Mouse (Mus musculus) midbrain, embryonic 15.5 days (tissue): ENCODE measurements at regions not wholly inside any gene's neighbourhood (a gene's known extent, or its start where the extent isn't known, plus 50 kb on each side); places are given as distances from the start of the nearest gene placed in this dataset.

ENCODE experiments used
- ATAC-seq: fragments of 200-750 bp; cut with Nextera tagmentation; replicated peaks from 2 replicates; pipeline ENCODE4 v1.8.0; 2017; ENCODE audit warnings: moderate TSS enrichment
- H3K27ac ChIP-seq: fragments of 300-500 bp; sonication (generic); 2 replicates; pipeline ENCODE4 v1.5.1; 2015; ENCODE audit warnings: mild to moderate bottlenecking, inconsistent platforms
- H3K27me3 ChIP-seq: fragments of 300-500 bp; sonication (generic); replicated peaks from 2 replicates; pipeline ENCODE4 v1.6.1; 2015; ENCODE audit warnings: inconsistent platforms
- H3K36me3 ChIP-seq: fragments of 300-500 bp; sonication (generic); replicated peaks from 2 replicates; pipeline ENCODE4 v1.6.1; 2015; ENCODE audit warnings: inconsistent platforms
- H3K4me1 ChIP-seq: fragments of 300-500 bp; sonication (generic); 2 replicates; pipeline ENCODE4 v1.6.1; 2015; ENCODE audit warnings: inconsistent platforms
- H3K4me2 ChIP-seq: fragments of 300-500 bp; sonication (generic); 2 replicates; pipeline ENCODE4 v1.6.1; 2015; ENCODE audit warnings: inconsistent platforms, mild to moderate bottlenecking, moderate library complexity
- H3K4me3 ChIP-seq: fragments of 300-500 bp; sonication (generic); 2 replicates; pipeline ENCODE4 v1.5.1; 2015; ENCODE audit warnings: mild to moderate bottlenecking, inconsistent platforms
- H3K9ac ChIP-seq: fragments of 300-500 bp; sonication (generic); 2 replicates; pipeline ENCODE4 v1.6.1; 2015; ENCODE audit warnings: mild to moderate bottlenecking, inconsistent platforms
- H3K9me3 ChIP-seq: fragments of 300-500 bp; sonication (generic); 2 replicates; pipeline ENCODE4 v1.6.1; 2016; ENCODE audit warnings: inconsistent platforms
- WGBS: fragments of 180-500 bp; shearing (Covaris S2); methylation state at CpG from one replicate; pipeline ENCODE4 v1.1.7; 2015; ENCODE audit warnings: mixed read lengths; 5-methylcytosine and 5-hydroxymethylcytosine counted together

DNA sequence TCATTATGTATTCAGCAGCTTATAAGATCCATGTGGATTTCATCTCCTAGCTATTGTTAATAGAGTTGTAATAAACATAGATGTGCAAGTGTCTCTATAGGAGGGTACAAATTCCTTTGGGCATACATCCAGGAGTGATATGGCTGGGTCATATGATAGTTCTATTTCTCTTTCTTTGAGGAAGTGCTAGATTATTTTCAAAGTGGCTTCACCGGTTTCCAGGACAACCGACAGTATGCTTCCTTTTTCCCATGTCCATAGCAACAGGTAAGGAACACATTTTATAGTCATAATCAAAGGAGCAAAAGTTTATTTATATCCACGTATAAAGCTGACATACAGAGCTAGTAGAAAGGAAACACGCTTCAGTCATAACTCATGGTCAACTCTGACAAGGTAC, 710.2 kb upstream of the Tenm4 start:
- Histone ChIP-seq H3K36me3 (no peaks in the 10 kb centered on the region), H3K9ac (no peak overlapping the region), H3K27ac (no peak overlapping the region), H3K9me3 (no peaks in the 10 kb centered on the region), H3K27me3 (no peaks in the 10 kb centered on the region), H3K4me2 (no peak overlapping the region), H3K4me3 (no peak overlapping the region), H3K4me1 (no peaks in the 10 kb centered on the region)
- 89% methylated on average over 4 of the region's 4 CpGs for WGBS
- no peak for ATAC-seq

DNA sequence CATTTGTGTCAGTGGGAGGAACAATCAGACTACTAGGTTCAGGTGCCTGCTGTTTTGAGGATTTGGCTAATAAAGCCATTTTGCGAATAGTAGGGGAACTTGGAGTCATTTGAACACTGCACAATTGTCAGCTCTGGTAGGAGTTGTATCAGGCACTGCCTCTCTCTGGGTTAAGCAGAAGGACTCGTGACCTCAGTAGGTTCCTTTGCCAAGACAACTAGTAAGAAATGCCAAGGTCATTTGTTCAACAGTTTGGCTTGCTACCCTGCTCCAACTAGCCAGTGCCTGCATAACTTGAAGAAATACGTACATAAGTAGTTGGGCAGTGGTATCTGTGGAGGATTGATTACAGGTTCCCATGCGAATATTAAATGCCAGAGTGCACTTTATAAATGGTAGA, 705.5 kb upstream of the Tenm4 start:
- no peak overlapping the region for H3K4me2 ChIP-seq
- 90% methylated on average over 4 of the region's 4 CpGs for WGBS

DNA sequence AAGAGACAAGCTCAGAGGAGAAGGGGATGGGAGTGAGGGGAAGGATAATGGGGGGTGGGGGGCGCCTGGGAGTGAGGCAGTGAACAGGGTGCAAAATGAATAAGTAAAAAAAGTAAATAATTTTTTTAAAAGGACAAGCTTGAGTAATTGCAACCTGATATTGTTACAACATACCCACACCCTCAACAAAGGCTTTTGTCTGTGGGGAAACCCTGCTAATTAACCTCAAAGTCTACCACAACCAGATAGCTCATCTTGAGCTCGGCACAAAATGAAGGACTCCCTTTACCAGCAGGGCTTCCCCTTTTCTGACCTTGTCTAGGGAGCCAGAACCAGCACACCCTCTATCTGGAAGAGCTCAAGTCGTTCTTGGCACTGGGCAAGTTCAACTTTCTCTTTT, 704.0 kb upstream of the Tenm4 start:
- no peak for ATAC-seq
- Histone ChIP-seq H3K4me3 (no peak overlapping the region), H3K4me1 (no peaks in the 10 kb centered on the region), H3K36me3 (no peaks in the 10 kb centered on the region), H3K9ac (no peak overlapping the region), H3K9me3 (no peaks in the 10 kb centered on the region), H3K27me3 (no peaks in the 10 kb centered on the region), H3K27ac (no peak overlapping the region), H3K4me2 (no peak overlapping the region)
- 47% methylated on average over 3 of the region's 3 CpGs for WGBS

More for the DNA sequence above, 705.5 kb upstream of the Tenm4 start:
- no peak overlapping the region for H3K27ac ChIP-seq
- no peaks in the 10 kb centered on the region for H3K27me3 ChIP-seq
- H3K36me3 ChIP-seq, result no peaks in the 10 kb centered on the region
- H3K4me3 ChIP-seq, result no peak overlapping the region
- H3K9ac ChIP-seq, result no peak overlapping the region
- ATAC-seq, result no peak
- H3K9me3 ChIP-seq, result no peaks in the 10 kb centered on the region
- no peaks in the 10 kb centered on the region for H3K4me1 ChIP-seq

DNA sequence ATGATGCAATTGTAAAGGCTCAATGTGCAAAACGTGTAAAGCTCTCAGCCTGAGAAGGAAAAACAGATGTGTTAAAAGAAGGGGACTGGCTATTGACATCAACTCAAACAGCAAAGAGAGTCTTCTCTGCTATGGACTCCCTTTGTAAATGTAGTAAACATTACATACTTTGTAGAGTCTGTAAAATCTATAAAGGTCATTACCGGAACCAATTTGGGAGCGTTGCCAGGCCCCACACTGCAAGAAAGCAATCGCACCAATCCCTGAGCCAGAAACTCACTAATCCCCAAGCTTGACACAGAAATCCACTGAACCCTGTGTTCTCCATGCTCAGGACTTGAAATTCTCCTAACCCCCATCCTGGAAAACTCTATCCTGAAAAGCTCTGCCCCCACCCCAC, 697.2 kb upstream of the Tenm4 start:
- WGBS, result 71% methylated on average over 4 of the region's 4 CpGs
- Histone ChIP-seq H3K9ac (no peak overlapping the region), H3K36me3 (no peaks in the 10 kb centered on the region), H3K4me1 (no peaks in the 10 kb centered on the region), H3K27me3 (no peaks in the 10 kb centered on the region), H3K9me3 (no peaks in the 10 kb centered on the region), H3K4me2 (no peak overlapping the region), H3K27ac (no peak overlapping the region), H3K4me3 (no peak overlapping the region)
- ATAC-seq, result no peak

DNA sequence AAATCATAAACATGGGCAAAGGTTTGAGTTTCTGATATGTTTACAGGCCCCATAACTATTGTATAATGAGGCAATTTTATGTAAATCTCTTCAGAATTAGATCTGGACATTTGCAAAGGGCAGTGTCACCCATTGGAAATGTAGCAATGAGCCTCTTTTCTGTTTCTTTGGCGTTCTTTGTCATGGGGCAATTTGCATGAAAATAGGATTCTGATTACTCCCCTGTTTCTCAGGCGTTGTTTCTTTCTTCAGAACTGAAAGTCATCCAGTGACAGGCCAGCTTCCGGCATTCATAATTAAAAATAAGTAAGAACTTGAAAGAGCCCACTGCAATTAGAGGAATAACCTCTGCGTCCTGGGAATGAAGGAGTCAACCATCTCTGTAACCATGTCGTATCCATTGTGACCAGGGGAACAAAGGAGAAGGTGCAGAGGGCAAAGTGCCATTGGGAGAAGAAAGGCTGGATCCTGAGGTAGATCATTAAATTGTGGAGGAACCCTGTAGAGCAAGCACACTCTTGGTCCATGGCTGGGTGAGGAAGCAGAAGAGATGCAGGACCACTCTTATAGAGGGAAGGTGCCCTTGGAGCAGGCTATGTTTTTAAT, 690.8 kb upstream of the Tenm4 start:
- 7% methylated on average over 5 of the region's 5 CpGs for WGBS
- no peak overlapping the region for H3K4me3 ChIP-seq
- no peak overlapping the region for H3K9ac ChIP-seq
- H3K9me3 ChIP-seq, result no peaks in the 10 kb centered on the region
- no peak overlapping the region for H3K4me2 ChIP-seq
- H3K36me3 ChIP-seq, result no peaks in the 10 kb centered on the region
- H3K4me1 ChIP-seq, result no peaks in the 10 kb centered on the region
- no peak for ATAC-seq
- H3K27me3 ChIP-seq, result no peaks in the 10 kb centered on the region
- H3K27ac ChIP-seq, result no peak overlapping the region

DNA sequence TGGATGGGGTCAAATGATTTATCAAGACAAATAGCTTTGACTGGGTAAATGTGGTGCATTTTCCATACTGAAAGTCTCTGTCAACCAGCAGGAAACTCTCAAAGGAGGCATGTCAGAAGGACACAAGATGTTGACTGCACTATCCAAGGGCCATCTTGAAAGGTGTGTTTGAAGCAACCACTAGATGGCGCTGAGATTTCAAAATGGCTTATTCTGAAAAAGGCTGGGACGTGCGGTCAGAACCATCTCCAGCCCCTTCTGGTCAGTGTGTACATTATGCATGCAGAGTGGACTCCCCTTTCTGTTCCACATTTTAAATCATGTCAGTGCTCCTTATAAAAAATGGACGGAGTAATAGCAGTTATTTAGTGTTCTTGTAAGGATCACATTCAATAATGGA, 681.4 kb upstream of the Tenm4 start:
- WGBS, result 8% methylated on average over 4 of the region's 4 CpGs
- Histone ChIP-seq H3K36me3 (no peaks in the 10 kb centered on the region), H3K27me3 (no peaks in the 10 kb centered on the region), H3K4me2 (no peak overlapping the region), H3K27ac (no peak overlapping the region), H3K9ac (no peak overlapping the region), H3K9me3 (no peaks in the 10 kb centered on the region), H3K4me1 (no peaks in the 10 kb centered on the region), H3K4me3 (no peak overlapping the region)
- ATAC-seq, result peak; percentile 54; the same call in 1 of the 2 replicates

DNA sequence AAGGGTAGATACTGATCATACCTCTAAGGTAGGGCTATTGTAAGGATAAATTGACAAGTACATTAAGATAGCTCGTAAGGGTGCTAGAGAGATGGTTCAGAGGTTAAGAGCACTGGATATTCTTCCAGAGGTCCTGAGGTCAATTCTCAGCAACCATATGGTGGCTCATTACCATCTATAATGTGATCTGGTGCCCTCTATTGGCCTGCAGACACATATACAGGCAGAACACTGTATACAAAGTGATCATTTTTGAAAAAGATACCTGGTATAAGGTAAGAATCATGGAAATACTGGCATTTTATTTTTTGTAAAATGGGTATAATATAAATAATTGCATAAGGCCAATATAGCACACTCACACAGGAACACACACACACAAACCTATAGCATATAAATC, 676.3 kb upstream of the Tenm4 start:
- no peaks in the 10 kb centered on the region for H3K4me1 ChIP-seq
- no peaks in the 10 kb centered on the region for H3K27me3 ChIP-seq
- H3K36me3 ChIP-seq, result no peaks in the 10 kb centered on the region
- no peak overlapping the region for H3K4me3 ChIP-seq
- no peak overlapping the region for H3K27ac ChIP-seq
- no peaks in the 10 kb centered on the region for H3K9me3 ChIP-seq
- H3K4me2 ChIP-seq, result no peak overlapping the region
- WGBS, result 85% methylated on average over 1 of the region's 1 CpGs
- ATAC-seq, result no peak
- no peak overlapping the region for H3K9ac ChIP-seq

DNA sequence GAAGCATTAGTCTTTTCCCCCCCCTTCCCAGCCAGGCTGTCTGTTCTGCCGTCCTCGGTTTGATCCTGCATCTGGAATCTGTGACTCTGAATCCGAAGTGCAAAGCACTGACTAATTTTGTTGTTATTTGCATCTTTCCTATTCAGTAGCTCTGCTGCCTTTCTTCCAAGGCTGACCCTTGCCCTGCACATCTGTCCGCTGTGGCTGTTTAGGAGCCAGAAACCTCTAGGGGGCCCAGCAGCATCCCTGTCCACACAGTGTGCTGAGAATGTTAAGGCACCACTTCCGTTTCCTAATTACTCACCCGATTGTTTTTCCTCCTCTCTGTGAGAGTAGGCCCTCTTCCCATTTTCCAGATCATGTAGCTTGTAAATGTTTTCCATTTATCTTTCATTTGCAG, 668.1 kb upstream of the Tenm4 start:
- H3K4me2 ChIP-seq, result no peak overlapping the region
- H3K9me3 ChIP-seq, result no peaks in the 10 kb centered on the region
- no peaks in the 10 kb centered on the region for H3K36me3 ChIP-seq
- ATAC-seq, result no peak
- no peak overlapping the region for H3K27ac ChIP-seq
- no peak overlapping the region for H3K9ac ChIP-seq
- no peak overlapping the region for H3K4me3 ChIP-seq
- no peaks in the 10 kb centered on the region for H3K27me3 ChIP-seq
- no peaks in the 10 kb centered on the region for H3K4me1 ChIP-seq
- WGBS, result 10% methylated on average over 6 of the region's 6 CpGs

DNA sequence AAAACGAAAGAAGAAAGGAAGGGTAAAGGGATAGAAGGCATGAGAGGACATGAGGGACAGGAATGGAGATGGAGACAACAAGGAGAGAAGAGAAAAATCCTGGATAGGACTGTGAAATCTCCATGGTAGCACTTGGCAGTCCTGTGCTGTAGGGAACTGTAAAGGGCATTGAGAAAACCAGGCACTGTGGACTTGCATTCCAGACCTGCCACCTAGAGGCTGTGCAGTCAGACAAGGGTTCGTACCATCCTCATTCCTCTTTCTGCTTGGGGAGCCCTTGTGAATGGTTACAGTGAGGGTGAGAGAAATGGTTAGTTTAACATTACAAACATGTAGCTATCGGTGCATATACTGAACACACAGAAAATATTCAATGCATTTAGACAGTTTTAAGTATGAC, 623.8 kb upstream of the Tenm4 start:
- Histone ChIP-seq H3K4me3 (no peak overlapping the region), H3K9ac (no peak overlapping the region), H3K4me1 (no peaks in the 10 kb centered on the region), H3K27me3 (no peaks in the 10 kb centered on the region), H3K9me3 (no peaks in the 10 kb centered on the region), H3K36me3 (no peaks in the 10 kb centered on the region), H3K27ac (no peak overlapping the region), H3K4me2 (no peak overlapping the region)
- ATAC-seq, result no peak
- 66% methylated on average over 3 of the region's 3 CpGs for WGBS

DNA sequence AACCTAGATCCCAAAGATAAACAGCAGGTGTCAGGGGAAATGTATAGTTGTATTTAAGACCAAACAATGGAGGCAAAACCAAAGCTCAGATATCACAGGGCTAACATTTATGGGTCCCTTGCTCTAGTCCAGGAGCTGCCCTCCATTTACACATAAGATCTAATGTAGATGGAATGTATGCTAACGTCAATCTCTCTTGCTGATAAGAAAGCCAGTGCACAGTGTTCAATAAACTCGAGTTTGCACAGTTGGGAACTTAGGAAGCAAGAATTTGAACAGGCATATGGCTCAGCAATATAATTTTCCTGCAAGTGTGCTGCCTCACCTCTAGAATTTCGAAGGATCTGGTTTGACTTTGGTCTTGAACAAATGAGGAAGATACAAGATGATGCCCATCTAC, 620.9 kb upstream of the Tenm4 start:
- ATAC-seq, result no peak
- H3K4me2 ChIP-seq, result no peak overlapping the region

DNA sequence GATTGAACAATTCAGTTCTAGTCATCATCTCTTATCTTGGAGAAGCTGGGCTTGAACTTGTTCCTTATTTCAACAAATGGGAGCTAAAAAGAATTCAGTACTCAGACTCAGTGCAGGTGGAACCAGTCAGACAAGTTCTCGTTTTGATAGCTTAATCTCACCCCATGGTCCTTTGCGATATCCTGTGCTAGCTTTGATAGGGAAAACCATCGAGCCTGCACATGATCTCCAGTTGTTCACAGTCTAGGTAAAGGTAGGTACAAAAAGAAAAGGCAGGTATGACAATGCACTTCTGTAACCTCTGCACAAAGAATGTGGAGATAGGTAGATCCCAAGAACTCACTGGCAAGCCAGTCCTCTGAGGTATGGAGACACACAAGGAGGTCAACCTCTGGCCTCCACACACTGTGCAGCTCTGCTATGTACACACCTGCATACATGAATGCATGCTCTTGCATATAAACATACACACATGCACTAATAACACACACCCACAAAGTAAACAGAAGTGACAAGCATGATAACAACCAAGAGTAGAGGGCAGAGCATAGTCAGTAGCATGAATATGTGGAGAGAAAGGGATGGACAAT, 619.2 kb upstream of the Tenm4 start:
- 82% methylated on average over 3 of the region's 3 CpGs for WGBS
- H3K27me3 ChIP-seq, result no peaks in the 10 kb centered on the region

More for the DNA sequence above, 620.9 kb upstream of the Tenm4 start:
- Histone ChIP-seq H3K4me3 (no peak overlapping the region), H3K36me3 (no peaks in the 10 kb centered on the region), H3K4me1 (no peaks in the 10 kb centered on the region), H3K9me3 (no peaks in the 10 kb centered on the region), H3K9ac (no peak overlapping the region), H3K27ac (no peak overlapping the region), H3K27me3 (no peaks in the 10 kb centered on the region)
- 76% methylated on average over 3 of the region's 3 CpGs for WGBS

DNA sequence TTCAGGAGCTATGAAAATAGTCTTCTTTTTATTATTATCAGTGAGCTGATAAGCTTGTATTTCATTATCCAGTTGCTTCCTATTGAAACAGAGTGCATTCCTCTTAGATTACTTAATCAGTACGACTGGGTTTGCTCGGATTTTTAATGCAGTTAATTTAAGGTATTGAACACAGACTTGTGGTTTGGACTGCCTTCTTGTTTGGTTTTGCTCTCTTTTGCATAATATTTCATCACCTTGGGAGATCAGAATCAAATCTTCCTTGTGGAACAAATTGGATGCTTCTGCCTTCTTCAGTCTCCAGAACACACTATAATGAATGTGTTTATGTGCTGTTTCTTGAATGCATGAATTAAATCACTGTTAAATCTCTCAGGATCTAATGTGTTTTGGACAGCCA, 612.5 kb upstream of the Tenm4 start:
- no peaks in the 10 kb centered on the region; the same call in 1 of the 2 replicates for H3K4me1 ChIP-seq
- no peak overlapping the region for H3K4me2 ChIP-seq
- no peak overlapping the region for H3K27ac ChIP-seq
- WGBS, result 61% methylated on average over 2 of the region's 2 CpGs
- no peak overlapping the region for H3K4me3 ChIP-seq
- H3K27me3 ChIP-seq, result no peaks in the 10 kb centered on the region
- no peaks in the 10 kb centered on the region for H3K9me3 ChIP-seq
- H3K36me3 ChIP-seq, result no peaks in the 10 kb centered on the region
- no peak for ATAC-seq
- no peak overlapping the region for H3K9ac ChIP-seq

More for the DNA sequence above, 619.2 kb upstream of the Tenm4 start:
- Histone ChIP-seq H3K4me1 (no peaks in the 10 kb centered on the region), H3K4me3 (no peak overlapping the region), H3K27ac (no peak overlapping the region), H3K9ac (no peak overlapping the region), H3K4me2 (no peak overlapping the region), H3K9me3 (no peaks in the 10 kb centered on the region), H3K36me3 (no peaks in the 10 kb centered on the region)
- no peak for ATAC-seq

DNA sequence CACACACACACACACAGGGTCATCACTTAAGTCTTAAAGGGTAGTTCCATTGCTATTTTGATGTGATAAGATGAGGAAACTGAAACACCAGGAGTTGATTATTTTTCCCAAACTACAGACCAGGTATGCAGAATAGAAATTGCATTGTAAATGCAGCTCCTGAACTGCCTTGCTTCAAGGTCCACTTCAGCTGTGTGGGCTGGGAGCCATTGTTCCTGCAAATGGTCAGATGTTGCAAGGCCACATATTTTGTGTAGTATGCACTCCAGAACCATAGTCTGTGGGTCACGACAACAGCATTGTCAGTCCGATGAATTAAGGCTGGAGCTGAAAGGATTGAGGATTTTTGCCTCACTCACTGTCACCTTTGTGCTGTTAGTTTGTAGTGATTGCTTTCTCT, 592.4 kb upstream of the Tenm4 start:
- no peak for ATAC-seq
- no peak overlapping the region for H3K27ac ChIP-seq
- WGBS, result 84% methylated on average over 2 of the region's 2 CpGs
- H3K9ac ChIP-seq, result no peak overlapping the region
- no peak overlapping the region for H3K4me3 ChIP-seq
- H3K4me2 ChIP-seq, result no peak overlapping the region
- H3K9me3 ChIP-seq, result no peaks in the 10 kb centered on the region
- H3K36me3 ChIP-seq, result no peaks in the 10 kb centered on the region
- no peaks in the 10 kb centered on the region for H3K4me1 ChIP-seq
- no peaks in the 10 kb centered on the region for H3K27me3 ChIP-seq
